Mouse (Mus musculus): ENCODE data around the gene Syap1.
A peak's percentile ranks its signal among the peaks of the same experiment; 100 is the strongest.
"Not testable (repeated sequence)": the region's sequence is repeated elsewhere in the genome, so short reads cannot be mapped to it uniquely, and the experiment has no call there.

The Syap1 gene

DNA sequence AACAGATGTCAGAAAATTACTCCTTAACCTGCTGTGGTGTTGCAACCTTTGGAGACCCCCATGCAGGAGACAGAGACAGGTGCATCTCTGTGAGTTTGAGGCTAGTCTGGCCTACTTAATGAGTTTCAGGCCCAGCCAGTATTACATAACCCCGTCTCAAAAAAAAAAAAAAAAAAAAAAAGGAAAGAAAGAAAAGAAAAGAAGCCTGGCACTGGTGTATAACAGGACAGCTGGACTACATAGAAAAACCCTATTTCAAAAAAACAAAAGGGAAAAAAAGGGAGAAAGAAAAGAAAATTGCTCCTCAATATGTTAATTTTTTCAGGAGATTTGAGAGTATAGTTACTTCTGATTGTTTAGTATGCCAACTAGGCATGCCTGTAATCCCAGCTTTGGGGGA, 57.2 kb downstream of the Syap1 start:
- DNase-seq (ENCODE audit: extremely low read depth, low read depth, low spot score) = no peak

DNA sequence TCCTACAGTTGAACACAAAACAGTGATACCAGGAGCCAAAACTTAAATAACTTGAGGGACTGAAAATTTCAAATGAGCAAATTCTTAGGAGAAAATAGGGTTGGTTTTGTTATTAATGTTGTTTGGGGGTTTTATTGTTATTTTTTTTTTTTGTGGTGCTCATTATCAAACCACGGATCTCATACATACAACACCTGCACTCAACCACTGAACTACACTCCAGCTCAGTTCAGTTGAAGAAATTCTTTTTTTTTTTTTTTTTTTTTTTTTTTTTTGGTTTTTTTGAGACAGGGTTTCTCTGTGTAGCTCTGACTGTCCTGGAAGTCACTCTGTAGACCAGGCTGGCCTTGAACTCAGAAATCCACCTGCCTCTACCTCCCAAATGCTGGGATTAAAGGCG, 57.9 kb downstream of the Syap1 start:
- not testable (repeated sequence) for DNase-seq (ENCODE audit: extremely low read depth, low read depth, low spot score)

DNA sequence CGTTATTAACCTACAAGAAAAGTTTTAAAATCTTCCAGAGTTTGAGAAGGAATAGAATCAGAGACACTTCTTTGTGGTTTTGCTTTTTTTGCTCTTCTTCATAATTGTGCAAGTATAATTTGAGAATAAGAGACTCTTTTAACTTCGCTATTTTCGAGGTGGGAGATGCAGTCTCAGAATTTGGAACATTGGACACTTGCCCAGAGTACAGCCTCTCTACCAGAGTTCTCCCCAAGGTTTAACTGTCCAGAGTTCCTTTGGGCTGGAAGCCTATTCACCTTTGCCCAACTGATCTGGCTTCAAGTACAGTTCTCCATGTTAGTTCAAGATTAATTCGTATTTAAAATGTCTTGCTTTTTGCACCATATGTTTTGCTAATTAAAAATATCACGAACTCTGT, 58.5 kb downstream of the Syap1 start:
- no peak for DNase-seq (ENCODE audit: extremely low read depth, low read depth, low spot score)

DNA sequence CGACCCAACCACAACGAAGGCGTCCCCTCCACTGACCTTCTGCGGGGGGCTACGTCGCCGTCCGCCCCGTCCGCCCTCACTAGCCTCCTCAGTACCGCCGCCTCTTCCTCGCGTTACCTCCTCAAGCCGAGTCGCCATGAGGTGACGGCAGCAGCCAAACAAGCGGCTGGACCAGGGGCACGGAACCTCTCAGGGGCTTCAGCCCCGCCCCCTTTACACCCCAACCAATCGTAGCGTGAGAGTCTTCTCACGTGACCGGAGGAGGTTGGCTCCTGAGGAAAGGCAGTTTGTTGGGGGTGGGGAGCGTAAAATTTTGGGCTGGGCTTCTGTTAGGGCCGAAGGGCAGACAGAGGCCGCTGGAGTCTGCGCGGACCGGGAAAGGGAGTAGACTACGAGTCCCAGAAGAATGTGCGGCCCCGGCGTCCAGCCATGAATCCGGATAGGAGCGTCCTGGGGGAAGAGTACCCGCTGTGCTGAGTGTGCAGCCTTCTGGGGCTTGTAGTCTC, 59.0 kb downstream of the Syap1 start, which contains the start of gene Txlng:
Gene Txlng (minus strand): TSS at position 252 of the 506 bp plus-strand sequence.
- peak; percentile 61 for DNase-seq (ENCODE audit: extremely low read depth, low read depth, low spot score)

DNA sequence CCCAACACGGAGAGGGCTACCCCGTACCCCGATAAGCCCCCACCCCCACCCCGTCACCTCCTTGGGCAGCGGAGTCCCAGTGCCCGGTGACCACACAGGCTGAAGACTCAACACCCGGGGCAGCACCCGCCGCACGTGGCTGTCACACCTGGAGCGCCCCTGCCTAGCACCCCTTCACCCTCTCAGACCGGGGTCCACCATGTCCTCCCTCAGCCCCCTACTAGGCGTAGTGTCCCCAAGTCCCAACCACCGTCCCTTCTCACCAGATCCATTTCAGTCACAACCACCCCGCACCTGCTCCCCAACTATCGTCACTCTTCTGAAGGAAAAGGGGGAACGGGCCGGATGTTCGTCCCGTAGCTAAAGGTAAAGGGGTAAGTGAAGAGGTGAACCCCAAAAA, 59.5 kb downstream of the Syap1 start:
- DNase-seq (ENCODE audit: extremely low read depth, low read depth, low spot score) = no peak

DNA sequence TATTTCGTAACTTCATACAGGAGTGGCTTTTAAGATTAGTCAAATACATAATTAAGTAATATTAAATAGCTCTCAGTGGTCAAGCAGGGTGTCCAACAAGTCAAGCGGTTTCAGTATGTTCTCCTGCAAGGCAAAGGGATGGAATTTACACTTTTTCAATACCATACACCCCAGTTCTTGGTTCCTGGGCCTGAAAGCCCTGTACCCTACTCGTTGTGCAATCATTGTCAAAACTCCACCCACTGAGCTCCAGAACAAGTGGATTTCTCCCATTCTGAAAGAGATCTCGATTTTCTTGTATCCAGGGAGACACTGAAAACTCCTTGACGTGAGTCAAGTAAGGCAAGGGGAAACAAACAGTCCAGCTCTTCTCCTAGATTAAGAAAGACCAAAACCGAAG, 60.2 kb downstream of the Syap1 start:
- DNase-seq (ENCODE audit: extremely low read depth, low read depth, low spot score) = no peak
